ENCODE assay signal across 15 mouse cellular contexts in the genomic region with DNA sequence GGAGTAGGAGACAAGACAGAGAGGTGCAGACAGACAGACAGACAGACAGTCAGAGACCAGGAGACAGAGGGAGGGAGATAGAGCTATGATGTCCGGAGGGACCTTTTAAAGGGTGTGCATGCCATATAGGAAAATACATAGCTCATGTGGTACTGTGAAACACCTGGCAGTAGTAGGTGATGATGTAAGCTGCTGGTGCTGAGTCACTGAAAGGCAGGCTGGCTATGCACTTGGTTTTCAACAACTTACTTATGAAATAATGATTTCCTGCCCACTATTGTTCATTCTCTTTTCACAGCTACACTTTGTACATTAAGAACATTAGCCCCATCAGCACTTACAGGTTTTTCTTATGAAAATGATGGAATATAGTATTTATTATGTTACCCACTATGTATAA.
"Had no signal": no experiment of that assay in that cellular context is flagged by ENCODE, and none has a peak within 500 bp of the region (broad histone marks: within the 10 kb centered on the region; RNA-seq: fewer than 3 reads in every experiment).

No protein-coding gene starts in this region.

- DNase-seq: liver, postnatal 0 days; lung, adult 2 months; lung, postnatal 14 days; lung, postnatal 4 days; midbrain, embryonic 14.5 days; right cerebral cortex, postnatal 14 days; thymus, adult 2 months; thymus, postnatal 25 days; thymus, postnatal 4 days had no signal

- H3K36me3 ChIP-seq: lung, embryonic 15.5 days; midbrain, embryonic 10.5 days; midbrain, embryonic 12.5 days; neural tube, embryonic 12.5 days; stomach, embryonic 15.5 days had no signal

- H3K4me3 ChIP-seq: lung, embryonic 15.5 days; midbrain, embryonic 10.5 days; midbrain, embryonic 12.5 days; myocyte; neural tube, embryonic 12.5 days; stomach, embryonic 15.5 days had no signal

- H3K27me3 ChIP-seq: lung, embryonic 15.5 days; midbrain, embryonic 12.5 days; neural tube, embryonic 12.5 days; stomach, embryonic 15.5 days had no signal
